Mouse (Mus musculus): ENCODE results near the gene Gm16442.
"Not testable (repeated sequence)": the region's sequence is repeated elsewhere in the genome, so short reads cannot be mapped to it uniquely, and the experiment has no call there.

The Gm16442 gene

GRCm38 (mm10) chr7:20122479-20122878 lies at the start of gene Gm16442:
TSS of gene Gm16442 (minus strand) at chr7:20122579.
- DNase-seq (ENCODE audit: low spot score in 2 of 2): not testable (repeated sequence)

GRCm38 (mm10) chr7:20168277-20168676 lies 45.9 kb upstream of the Gm16442 start, which contains the start of gene Vmn1r94:
TSS of gene Vmn1r94 (minus strand) at chr7:20168377.
- DNase-seq (ENCODE audit: low spot score in 2 of 2): not testable (repeated sequence)

- not testable (repeated sequence) for DNase-seq (ENCODE audit: low spot score in 2 of 2)
These were observed 16.6 kb upstream of the Gm16442 start, which contains the start of gene Vmn1r93 for GRCm38 (mm10) chr7:20138988-20139387. TSS of gene Vmn1r93 (minus strand) at chr7:20139088.

GRCm38 (mm10) chr7:20099380-20099779 lies 23.0 kb downstream of the Gm16442 start, which contains the start of gene Vmn1r91:
TSS of gene Vmn1r91 (plus strand) at chr7:20099680.
- not testable (repeated sequence) for DNase-seq (ENCODE audit: low spot score in 2 of 2)

- DNase-seq (ENCODE audit: low spot score in 2 of 2): not testable (repeated sequence)
These were observed 44.3 kb downstream of the Gm16442 start for GRCm38 (mm10) chr7:20078118-20078517.

Data from urinary bladder, postnatal 4 days (tissue).